Mouse (Mus musculus): Measurements from ENCODE around the gene Igf2bp1. TPM values are rescaled to one million over a fixed set of nuclear protein-coding genes. Genes with fewer than 3 reads are reported as not detected.

Gene Igf2bp1
- polyA plus RNA-seq, 1 experiment from 2014 or later = 78.7 TPM

GRCm38 (mm10) chr11:96028130-96028529, 22.4 kb upstream of the Igf2bp1 start:
- Histone ChIP-seq H3K9ac (replicated peaks; ENCODE audit: low read length) (no peak overlapping the region), H3K27me3 (ENCODE audit: control insufficient read depth, insufficient read depth, low read length) (no peaks in the 10 kb centered on the region), H3K27ac (replicated peaks; ENCODE audit: low read depth, low read length) (no peak overlapping the region), H3K9me3 (replicated peaks; ENCODE audit: control insufficient read depth, low read length) (no peaks in the 10 kb centered on the region), H3K4me1 (ENCODE audit: control insufficient read depth, insufficient read depth, low read length) (no peaks in the 10 kb centered on the region), H3K4me2 (ENCODE audit: low read depth, low read length) (no peak overlapping the region), H3K36me3 (replicated peaks; ENCODE audit: control insufficient read depth, insufficient read depth, low read depth, low read length) (no peaks in the 10 kb centered on the region), H3K4me3 (ENCODE audit: low read depth, low read length) (no peak overlapping the region)
- ATAC-seq (replicated peaks; ENCODE audit: insufficient number of reproducible peaks, low FRiP score, low TSS enrichment, low read depth) (no peak), DNase-seq (ENCODE audit: low spot score) (no peak)
- 57% methylated on average over 5 of the region's 5 CpGs for WGBS

DNA sequence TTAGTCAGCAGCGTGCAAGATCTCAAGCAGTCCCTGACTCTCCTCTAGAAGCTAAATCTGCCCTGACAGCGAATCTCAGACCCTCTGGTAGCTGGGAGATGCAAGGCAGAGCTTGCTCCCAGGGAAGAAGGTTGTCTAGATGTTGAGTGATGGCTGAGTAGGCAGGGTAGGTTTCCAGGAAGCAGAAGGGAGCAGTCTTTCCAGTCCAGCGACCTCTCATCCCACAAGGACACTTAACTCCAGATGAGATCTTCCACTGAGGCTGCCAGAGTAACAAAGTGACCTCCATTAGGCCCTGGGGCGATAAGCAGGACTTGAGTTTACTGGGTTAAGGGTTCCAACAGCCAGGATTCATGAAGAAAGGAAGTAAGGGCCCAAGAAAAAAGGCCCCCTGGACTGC, 14.9 kb upstream of the Igf2bp1 start:
- H3K4me2 ChIP-seq (ENCODE audit: low read depth, low read length) = no peak overlapping the region
- H3K4me3 ChIP-seq (ENCODE audit: low read depth, low read length) = no peak overlapping the region

DNA sequence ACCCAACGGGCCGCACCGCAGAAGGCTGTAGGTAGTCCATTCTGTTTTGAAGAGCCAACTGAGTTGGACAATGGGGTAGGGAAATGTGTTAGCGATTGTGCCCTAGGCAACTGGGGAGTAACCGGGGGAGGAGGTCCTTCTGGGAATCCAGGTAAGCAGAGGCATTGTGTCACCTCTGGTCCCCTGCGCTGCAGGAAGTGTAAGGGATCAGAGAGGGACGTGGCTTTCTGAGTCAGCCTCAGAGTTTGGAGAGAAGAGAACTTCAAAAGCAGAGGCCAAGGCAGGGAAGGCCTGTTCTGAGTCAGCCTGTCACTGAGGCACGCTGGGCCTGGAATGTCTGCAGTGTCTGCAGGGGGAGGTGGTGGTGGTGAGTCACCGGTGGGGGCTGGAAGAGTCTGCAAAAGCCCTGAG, 12.2 kb upstream of the Igf2bp1 start:
- Histone ChIP-seq H3K4me2 (ENCODE audit: low read depth, low read length) (no peak overlapping the region), H3K4me3 (ENCODE audit: low read depth, low read length) (no peak overlapping the region), H3K36me3 (replicated peaks; ENCODE audit: control insufficient read depth, insufficient read depth, low read depth, low read length) (no peaks in the 10 kb centered on the region), H3K4me1 (ENCODE audit: control insufficient read depth, insufficient read depth, low read length) (no peaks in the 10 kb centered on the region), H3K9me3 (replicated peaks; ENCODE audit: control insufficient read depth, low read length) (no peaks in the 10 kb centered on the region), H3K27ac (replicated peaks; ENCODE audit: low read depth, low read length) (no peak overlapping the region), H3K9ac (replicated peaks; ENCODE audit: low read length) (no peak overlapping the region), H3K27me3 (ENCODE audit: control insufficient read depth, insufficient read depth, low read length) (no peaks in the 10 kb centered on the region)
- DNase-seq (ENCODE audit: low spot score) = peak; percentile 33
- ATAC-seq (replicated peaks; ENCODE audit: insufficient number of reproducible peaks, low FRiP score, low TSS enrichment, low read depth) = no peak
- WGBS = 12% methylated on average over 9 of the region's 9 CpGs

More for the DNA sequence above, 14.9 kb upstream of the Igf2bp1 start:
- no peaks in the 10 kb centered on the region for H3K4me1 ChIP-seq (ENCODE audit: control insufficient read depth, insufficient read depth, low read length)
- H3K27me3 ChIP-seq (ENCODE audit: control insufficient read depth, insufficient read depth, low read length) = no peaks in the 10 kb centered on the region
- 63% methylated on average over 4 of the region's 4 CpGs for WGBS
- H3K36me3 ChIP-seq (replicated peaks; ENCODE audit: control insufficient read depth, insufficient read depth, low read depth, low read length) = no peaks in the 10 kb centered on the region
- ATAC-seq (replicated peaks; ENCODE audit: insufficient number of reproducible peaks, low FRiP score, low TSS enrichment, low read depth) (no peak), DNase-seq (ENCODE audit: low spot score) (no peak)
- no peak overlapping the region for H3K27ac ChIP-seq (replicated peaks; ENCODE audit: low read depth, low read length)
- H3K9me3 ChIP-seq (replicated peaks; ENCODE audit: control insufficient read depth, low read length) = no peaks in the 10 kb centered on the region
- no peak overlapping the region for H3K9ac ChIP-seq (replicated peaks; ENCODE audit: low read length)

GRCm38 (mm10) chr11:96015421-96015820, 9.7 kb upstream of the Igf2bp1 start:
- Histone ChIP-seq H3K27ac (replicated peaks; ENCODE audit: low read depth, low read length) (no peak overlapping the region), H3K27me3 (ENCODE audit: control insufficient read depth, insufficient read depth, low read length) (no peaks in the 10 kb centered on the region), H3K4me1 (ENCODE audit: control insufficient read depth, insufficient read depth, low read length) (no peaks in the 10 kb centered on the region; the same call in 1 of the 2 replicates), H3K4me3 (ENCODE audit: low read depth, low read length) (no peak overlapping the region), H3K9me3 (replicated peaks; ENCODE audit: control insufficient read depth, low read length) (no peaks in the 10 kb centered on the region), H3K9ac (replicated peaks; ENCODE audit: low read length) (no peak overlapping the region), H3K36me3 (replicated peaks; ENCODE audit: control insufficient read depth, insufficient read depth, low read depth, low read length) (no peaks in the 10 kb centered on the region), H3K4me2 (ENCODE audit: low read depth, low read length) (no peak overlapping the region)
- WGBS = 47% methylated on average over 5 of the region's 5 CpGs
- DNase-seq (ENCODE audit: low spot score) (no peak), ATAC-seq (replicated peaks; ENCODE audit: insufficient number of reproducible peaks, low FRiP score, low TSS enrichment, low read depth) (no peak)

DNA sequence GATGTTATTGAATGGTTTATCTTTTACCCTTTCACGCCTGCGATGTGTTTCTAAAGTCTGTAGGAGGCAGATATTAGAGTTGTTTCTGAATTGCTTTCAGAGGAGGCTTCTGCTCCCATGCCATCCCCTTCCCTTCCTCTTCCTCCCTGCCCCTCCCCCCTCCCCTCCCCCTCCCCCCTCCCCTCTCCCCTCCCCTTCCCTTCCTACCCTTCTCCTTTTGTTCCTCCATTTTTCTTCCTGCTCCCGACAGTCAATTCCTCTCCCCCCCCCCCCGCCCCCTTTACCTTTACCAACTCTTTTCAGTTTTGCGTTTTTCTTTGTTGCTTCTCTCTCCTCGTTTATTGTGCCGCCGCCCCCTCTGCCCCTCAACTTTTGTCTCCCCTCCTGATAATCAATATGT, 6.2 kb upstream of the Igf2bp1 start:
- Histone ChIP-seq H3K27ac (replicated peaks; ENCODE audit: low read depth, low read length) (no peak overlapping the region), H3K4me1 (ENCODE audit: control insufficient read depth, insufficient read depth, low read length) (no peaks in the 10 kb centered on the region; the same call in 1 of the 2 replicates), H3K4me2 (ENCODE audit: low read depth, low read length) (0 out of 2 replicates have a peak overlapping the region, but pooled peaks have one; percentile 16), H3K9me3 (replicated peaks; ENCODE audit: control insufficient read depth, low read length) (no peaks in the 10 kb centered on the region), H3K27me3 (ENCODE audit: control insufficient read depth, insufficient read depth, low read length) (no peaks in the 10 kb centered on the region), H3K36me3 (replicated peaks; ENCODE audit: control insufficient read depth, insufficient read depth, low read depth, low read length) (no peaks in the 10 kb centered on the region), H3K4me3 (ENCODE audit: low read depth, low read length) (no peak overlapping the region), H3K9ac (replicated peaks; ENCODE audit: low read length) (peak overlapping the region; percentile 44; the same call in 1 of the 2 replicates)
- ATAC-seq (replicated peaks; ENCODE audit: insufficient number of reproducible peaks, low FRiP score, low TSS enrichment, low read depth) = no peak
- WGBS = 9% methylated on average over 6 of the region's 8 CpGs
- peak; percentile 11 for DNase-seq (ENCODE audit: low spot score)

- Histone ChIP-seq H3K4me2 (ENCODE audit: low read depth, low read length) (no peak overlapping the region), H3K9ac (replicated peaks; ENCODE audit: low read length) (no peak overlapping the region), H3K27me3 (ENCODE audit: control insufficient read depth, insufficient read depth, low read length) (no peaks in the 10 kb centered on the region), H3K4me1 (ENCODE audit: control insufficient read depth, insufficient read depth, low read length) (no peaks in the 10 kb centered on the region; the same call in 1 of the 2 replicates), H3K36me3 (replicated peaks; ENCODE audit: control insufficient read depth, insufficient read depth, low read depth, low read length) (no peaks in the 10 kb centered on the region), H3K4me3 (ENCODE audit: low read depth, low read length) (no peak overlapping the region), H3K9me3 (replicated peaks; ENCODE audit: control insufficient read depth, low read length) (no peaks in the 10 kb centered on the region), H3K27ac (replicated peaks; ENCODE audit: low read depth, low read length) (no peak overlapping the region)
- DNase-seq (ENCODE audit: low spot score) = peak; percentile 6
- 0% methylated on average over 1 of the region's 1 CpGs for WGBS
- ATAC-seq (replicated peaks; ENCODE audit: insufficient number of reproducible peaks, low FRiP score, low TSS enrichment, low read depth) = no peak
These were observed 3.1 kb upstream of the Igf2bp1 start for GRCm38 (mm10) chr11:96008827-96009226.

DNA sequence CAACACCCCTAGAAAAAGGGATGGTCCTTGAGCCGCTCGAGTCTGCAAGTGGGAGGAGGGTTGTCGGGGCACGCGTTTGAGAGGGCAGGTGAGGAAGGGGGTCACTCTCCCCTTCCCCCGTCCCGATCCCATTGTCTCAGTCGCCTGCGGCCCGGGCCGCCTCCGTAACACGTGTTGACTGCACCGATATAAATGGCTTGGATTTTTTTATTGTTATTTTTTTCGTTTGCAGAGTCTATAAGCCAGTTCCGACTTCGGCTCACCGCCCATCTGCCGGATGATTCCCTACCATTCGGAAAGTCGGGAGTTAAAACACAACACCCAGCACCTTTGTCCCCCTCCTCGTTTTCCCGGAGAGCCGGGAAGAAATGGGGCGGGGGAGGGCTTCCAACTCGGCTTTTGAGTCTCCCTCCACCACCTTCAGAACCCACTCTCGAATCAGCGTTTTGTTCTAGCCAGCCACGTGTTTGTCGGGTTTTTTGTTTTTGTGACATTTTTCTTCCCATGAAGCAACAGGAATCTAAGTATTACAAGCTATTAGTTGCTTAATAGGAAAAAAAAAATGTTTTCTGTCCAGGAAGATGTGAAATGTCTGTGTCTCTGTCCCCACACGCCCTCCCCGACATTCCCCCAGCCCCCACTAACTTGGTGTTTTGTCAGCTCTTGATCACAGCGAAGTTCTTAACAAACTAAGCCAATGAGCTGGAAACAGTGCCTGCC, 1.9 kb upstream of the Igf2bp1 start:
- H3K9ac ChIP-seq (replicated peaks; ENCODE audit: low read length) = peak overlapping the region; percentile 99
- no peaks in the 10 kb centered on the region for H3K27me3 ChIP-seq (ENCODE audit: control insufficient read depth, insufficient read depth, low read length)
- DNase-seq (ENCODE audit: low spot score) (peak; percentile 76), ATAC-seq (replicated peaks; ENCODE audit: insufficient number of reproducible peaks, low FRiP score, low TSS enrichment, low read depth) (peak; percentile 46; the same call in 1 of the 2 replicates)
- H3K27ac ChIP-seq (replicated peaks; ENCODE audit: low read depth, low read length) = peak overlapping the region; percentile 98
- H3K4me1 ChIP-seq (ENCODE audit: control insufficient read depth, insufficient read depth, low read length) = no peaks in the 10 kb centered on the region; the same call in 1 of the 2 replicates
- under 1% methylated on average over 33 of the region's 33 CpGs for WGBS
- H3K4me3 ChIP-seq (ENCODE audit: low read depth, low read length) = peak overlapping the region; percentile 98
- H3K9me3 ChIP-seq (replicated peaks; ENCODE audit: control insufficient read depth, low read length) = no peaks in the 10 kb centered on the region
- H3K4me2 ChIP-seq (ENCODE audit: low read depth, low read length) = peak overlapping the region; percentile 84
- H3K36me3 ChIP-seq (replicated peaks; ENCODE audit: control insufficient read depth, insufficient read depth, low read depth, low read length) = no peaks in the 10 kb centered on the region

GRCm38 (mm10) chr11:96006852-96007515, 1.2 kb upstream of the Igf2bp1 start:
- Histone ChIP-seq H3K27ac (replicated peaks; ENCODE audit: low read depth, low read length) (peak overlapping the region; percentile 98), H3K9ac (replicated peaks; ENCODE audit: low read length) (peak overlapping the region; percentile 99), H3K4me2 (ENCODE audit: low read depth, low read length) (peak overlapping the region; percentile 84), H3K27me3 (ENCODE audit: control insufficient read depth, insufficient read depth, low read length) (no peaks in the 10 kb centered on the region), H3K4me3 (ENCODE audit: low read depth, low read length) (peak overlapping the region; percentile 98), H3K4me1 (ENCODE audit: control insufficient read depth, insufficient read depth, low read length) (no peaks in the 10 kb centered on the region; the same call in 1 of the 2 replicates), H3K36me3 (replicated peaks; ENCODE audit: control insufficient read depth, insufficient read depth, low read depth, low read length) (no peaks in the 10 kb centered on the region), H3K9me3 (replicated peaks; ENCODE audit: control insufficient read depth, low read length) (no peaks in the 10 kb centered on the region)
- WGBS = 0% methylated on average over 53 of the region's 67 CpGs
- DNase-seq (ENCODE audit: low spot score) (peak; percentile 94), ATAC-seq (replicated peaks; ENCODE audit: insufficient number of reproducible peaks, low FRiP score, low TSS enrichment, low read depth) (peak; percentile 83)
